Mouse (Mus musculus) liver (tissue): ENCODE data around the gene Pvalb.

Experiments used
- DNase-seq: peaks from one replicate; pipeline ENCODE4 v3.0.0-alpha.2; 2020; ENCODE audit warnings: mixed read lengths

Pvalb gene

GRCm38 (mm10) chr15:78195096-78195880 lies 10.9 kb downstream of the Pvalb start:
- DNase-seq = no peak

GRCm38 (mm10) chr15:78194320-78194719 lies 11.9 kb downstream of the Pvalb start:
- DNase-seq = no peak

DNA sequence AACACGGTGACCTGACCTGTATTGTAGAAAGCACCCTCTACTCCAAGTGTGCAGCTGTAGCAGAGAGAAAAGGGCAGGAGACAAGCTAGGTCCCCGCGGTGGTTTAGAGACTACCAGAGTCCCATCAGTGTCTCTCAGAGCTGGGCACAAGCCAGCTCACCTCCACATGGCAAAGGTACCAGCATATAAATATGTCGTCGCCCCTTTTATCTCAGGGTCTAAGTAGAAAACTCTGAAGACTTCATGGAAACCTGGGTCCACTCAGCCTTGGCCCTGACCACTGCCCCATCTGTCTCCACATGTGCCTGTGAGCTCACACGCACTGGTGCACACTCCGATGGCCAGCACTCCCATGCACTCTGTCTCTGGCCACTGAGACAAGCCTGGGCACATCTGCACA lies 16.6 kb downstream of the Pvalb start:
- DNase-seq = no peak

- no peak for DNase-seq
These were observed 17.7 kb downstream of the Pvalb start for GRCm38 (mm10) chr15:78188546-78188945.

GRCm38 (mm10) chr15:78186906-78187305 lies 19.3 kb downstream of the Pvalb start:
- no peak for DNase-seq

DNA sequence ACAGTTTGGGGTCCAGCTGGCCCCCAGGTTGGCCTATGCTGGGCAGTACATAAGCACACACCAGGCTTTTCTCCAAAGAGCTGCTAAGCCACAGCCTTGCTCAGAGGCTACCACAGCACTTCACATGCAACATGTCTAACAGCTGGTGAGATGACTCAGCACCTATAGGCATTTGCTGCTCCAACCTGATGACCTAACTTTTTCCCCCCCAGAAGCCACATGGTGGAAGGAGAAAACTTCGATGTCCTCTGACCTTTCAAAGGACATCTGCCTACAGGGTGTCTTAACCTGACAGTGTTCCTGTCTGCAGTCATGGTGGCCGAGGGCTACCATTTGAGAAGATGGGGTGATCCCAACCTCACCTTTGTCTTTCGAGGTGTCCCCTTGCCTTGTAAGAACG lies 20.6 kb downstream of the Pvalb start:
- DNase-seq = no peak

GRCm38 (mm10) chr15:78184855-78185254 lies 21.3 kb downstream of the Pvalb start:
- peak; percentile 53 for DNase-seq

GRCm38 (mm10) chr15:78181701-78182405 lies 24.3 kb downstream of the Pvalb start:
- DNase-seq = no peak

DNA sequence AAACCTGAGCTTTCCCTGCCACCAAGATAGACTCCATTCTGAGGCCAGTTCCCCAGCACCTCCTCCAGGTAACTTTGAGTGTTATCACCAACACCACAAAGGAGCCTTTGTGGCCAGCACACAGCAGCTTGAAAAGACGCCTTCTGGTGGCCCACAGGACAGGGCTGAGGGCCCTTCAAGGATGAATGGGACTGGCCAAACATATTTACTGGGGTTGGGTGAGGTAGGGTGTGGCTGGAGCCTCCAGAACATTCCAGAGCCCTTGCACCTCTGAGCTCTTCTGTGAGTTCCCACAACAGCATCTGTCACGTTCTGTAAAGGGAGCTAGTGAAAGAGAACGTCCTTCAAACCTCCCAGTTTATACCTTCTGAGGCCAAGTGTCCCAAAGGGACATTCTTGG lies 26.4 kb downstream of the Pvalb start:
- no peak for DNase-seq

GRCm38 (mm10) chr15:78178397-78178796 lies 27.8 kb downstream of the Pvalb start:
- DNase-seq = peak; percentile 73

- DNase-seq = no peak
These were observed 28.9 kb downstream of the Pvalb start for GRCm38 (mm10) chr15:78177257-78177656.

- DNase-seq = no peak
These were observed 31.3 kb downstream of the Pvalb start for GRCm38 (mm10) chr15:78174887-78175245.

- peak; percentile 97 for DNase-seq
These were observed 32.0 kb downstream of the Pvalb start, which contains the start of gene Ift27 for GRCm38 (mm10) chr15:78173972-78174886. TSS of gene Ift27 (minus strand) at chr15:78174107.

GRCm38 (mm10) chr15:78172899-78173817 lies 33.0 kb downstream of the Pvalb start:
- DNase-seq = no peak

DNA sequence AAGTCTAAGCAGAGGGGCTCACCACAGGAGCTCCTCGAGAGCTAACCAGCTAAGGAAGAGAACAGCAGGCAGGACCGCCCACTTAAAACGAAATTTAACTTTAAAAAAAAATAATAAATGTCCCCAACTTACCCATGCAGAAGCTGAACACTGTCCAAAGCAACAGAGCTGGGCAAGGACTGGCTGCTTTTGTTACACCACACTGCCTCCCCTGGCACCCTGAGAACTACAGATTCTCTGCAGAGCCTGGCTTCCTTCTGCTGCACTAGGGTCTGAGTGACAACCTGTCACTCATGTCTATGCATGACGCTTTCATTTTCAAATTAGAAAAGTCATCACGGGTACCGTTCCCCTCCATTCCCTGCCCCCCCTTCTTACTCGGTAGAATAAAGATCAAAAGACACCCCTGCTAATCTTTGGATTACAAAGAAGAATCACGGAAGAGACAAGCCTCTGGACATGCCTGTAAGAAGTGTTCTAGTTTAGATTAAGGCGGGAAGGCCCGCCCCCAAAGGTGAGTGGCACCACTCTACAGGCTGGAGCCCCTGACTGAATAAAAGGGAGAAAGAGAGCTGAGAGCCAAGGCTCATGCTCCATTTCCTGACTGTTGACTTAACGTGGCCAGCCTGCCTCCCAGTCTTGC lies 33.8 kb downstream of the Pvalb start:
- DNase-seq = no peak

DNA sequence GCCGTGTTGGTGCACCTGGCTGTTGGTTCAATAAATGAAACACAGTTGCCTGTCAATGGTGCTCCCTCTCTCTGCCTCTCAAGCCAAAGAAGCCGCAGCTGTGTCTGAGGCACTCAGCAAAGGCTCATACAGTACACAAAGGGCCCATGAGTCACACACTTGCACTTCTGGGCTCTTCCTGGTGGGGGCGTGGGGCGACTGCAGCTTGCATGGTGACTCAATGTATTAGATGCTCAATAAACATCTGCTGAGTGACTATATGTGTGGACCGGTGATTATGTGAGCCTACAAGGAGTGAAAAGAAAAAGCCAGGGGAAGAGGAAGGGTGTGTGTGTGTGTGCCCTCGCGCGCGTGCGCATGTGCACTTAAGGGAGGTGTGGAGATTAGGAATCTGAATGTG lies 34.5 kb downstream of the Pvalb start:
- no peak for DNase-seq

DNA sequence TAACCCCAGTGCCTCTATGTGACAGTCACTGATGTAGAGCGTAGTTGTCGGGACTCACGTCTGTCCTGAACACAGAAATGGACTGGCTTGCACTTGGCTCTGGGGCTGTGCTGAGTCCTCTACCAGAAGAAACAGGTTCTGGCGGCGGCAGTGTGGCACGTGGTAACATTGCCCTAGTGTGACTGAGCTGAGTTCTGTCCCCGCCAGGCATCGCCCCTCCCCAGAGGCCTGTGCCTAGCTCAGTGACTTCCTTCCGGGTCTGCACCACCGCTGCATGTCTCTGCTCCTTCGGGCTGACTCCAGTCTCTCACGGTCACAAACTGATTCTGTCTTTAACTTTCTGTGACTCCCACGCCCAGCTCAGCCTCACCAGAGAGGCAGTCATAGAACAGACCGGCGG lies 35.5 kb downstream of the Pvalb start:
- no peak for DNase-seq

DNA sequence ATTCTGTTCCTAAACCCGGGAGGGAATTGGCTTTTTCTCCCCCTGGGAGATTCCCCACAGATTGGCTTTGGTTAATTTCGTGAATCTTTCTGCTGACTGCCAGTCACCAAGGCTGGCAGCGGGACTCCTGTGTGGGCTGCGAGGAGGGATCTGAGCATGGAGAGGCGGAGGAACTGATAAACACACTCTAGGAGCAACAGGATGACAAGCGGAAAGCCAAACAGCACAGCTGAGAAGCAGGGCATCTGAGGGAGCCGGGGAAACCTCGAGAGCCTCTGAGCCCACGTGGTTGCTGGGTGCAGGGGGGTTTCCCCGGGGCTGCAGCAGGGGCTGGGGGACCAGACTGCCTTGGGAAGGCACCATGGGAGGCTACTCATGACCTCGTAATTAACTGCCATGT lies 36.6 kb downstream of the Pvalb start:
- DNase-seq = no peak

GRCm38 (mm10) chr15:78165292-78165691 lies 40.9 kb downstream of the Pvalb start:
- no peak for DNase-seq

GRCm38 (mm10) chr15:78164466-78164865 lies 41.7 kb downstream of the Pvalb start:
- DNase-seq = no peak

DNA sequence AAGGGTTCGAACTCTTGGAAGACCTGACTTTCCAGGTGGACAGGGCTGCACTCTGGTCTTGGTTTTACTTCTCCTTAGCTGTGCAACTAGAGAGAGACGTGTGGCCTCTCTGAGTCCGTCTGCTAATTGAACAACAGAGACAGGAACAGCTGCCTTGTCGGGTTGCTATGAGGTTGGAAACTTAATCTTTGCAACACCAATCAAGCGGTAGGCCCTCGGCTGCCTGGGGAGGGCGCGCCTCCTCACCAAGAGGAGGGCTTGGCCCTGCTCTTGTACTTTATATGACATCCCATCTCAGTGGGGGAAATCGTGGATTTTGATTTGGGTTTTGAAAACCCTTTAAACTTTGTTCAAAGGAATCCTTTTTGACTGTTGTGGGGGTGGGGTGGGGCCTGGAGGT lies 44.3 kb downstream of the Pvalb start:
- no peak for DNase-seq

- DNase-seq = no peak
These were observed 47.9 kb downstream of the Pvalb start for GRCm38 (mm10) chr15:78158335-78158734.
